Mouse (Mus musculus): ENCODE measurements around the gene Txndc9.
"Not testable (repeated sequence)": the region's sequence is repeated elsewhere in the genome, so short reads cannot be mapped to it uniquely, and the experiment has no call there.

The Txndc9 gene

DNA sequence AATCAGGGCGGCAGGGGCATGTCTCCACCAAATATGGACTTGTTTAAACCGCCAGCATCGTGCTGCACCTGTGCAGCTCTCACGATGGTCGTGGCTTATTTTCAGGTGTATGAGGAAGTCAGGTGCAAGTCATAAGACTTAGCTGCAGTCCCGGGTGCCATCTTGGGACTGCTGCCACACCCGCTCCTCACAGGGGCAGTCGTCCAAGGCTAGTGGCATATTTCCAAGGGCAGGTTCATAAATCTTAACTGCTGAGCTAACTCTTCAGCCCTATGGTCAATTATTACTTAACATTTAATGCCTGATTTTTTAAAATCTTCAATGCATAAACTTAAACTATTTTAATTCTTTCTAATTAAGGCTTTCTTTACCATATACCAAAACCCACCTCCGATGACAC lies 21.0 kb downstream of the Txndc9 start:
- DNase-seq (ENCODE audit: low read depth, low spot score) = not testable (repeated sequence)

- DNase-seq (ENCODE audit: low read depth, low spot score) = no peak
Observed at GRCm38 (mm10) chr1:37971520-37971919, 26.2 kb downstream of the Txndc9 start.

- DNase-seq (ENCODE audit: low read depth, low spot score) = no peak
Observed at GRCm38 (mm10) chr1:37968746-37969145, 28.9 kb downstream of the Txndc9 start.

- DNase-seq (ENCODE audit: low read depth, low spot score) = no peak
Observed at GRCm38 (mm10) chr1:37965571-37965970, 32.1 kb downstream of the Txndc9 start.

- DNase-seq (ENCODE audit: low read depth, low spot score) = no peak
Observed at GRCm38 (mm10) chr1:37959486-37959885, 38.2 kb downstream of the Txndc9 start.

- DNase-seq (ENCODE audit: low read depth, low spot score) = no peak
Observed at GRCm38 (mm10) chr1:37958516-37958915, 39.2 kb downstream of the Txndc9 start.

- DNase-seq (ENCODE audit: low read depth, low spot score) = no peak
Observed at GRCm38 (mm10) chr1:37957659-37958058, 40.0 kb downstream of the Txndc9 start, which contains the start of gene Lyg1. Gene Lyg1, minus strand, starts transcription at chr1:37957759.

DNA sequence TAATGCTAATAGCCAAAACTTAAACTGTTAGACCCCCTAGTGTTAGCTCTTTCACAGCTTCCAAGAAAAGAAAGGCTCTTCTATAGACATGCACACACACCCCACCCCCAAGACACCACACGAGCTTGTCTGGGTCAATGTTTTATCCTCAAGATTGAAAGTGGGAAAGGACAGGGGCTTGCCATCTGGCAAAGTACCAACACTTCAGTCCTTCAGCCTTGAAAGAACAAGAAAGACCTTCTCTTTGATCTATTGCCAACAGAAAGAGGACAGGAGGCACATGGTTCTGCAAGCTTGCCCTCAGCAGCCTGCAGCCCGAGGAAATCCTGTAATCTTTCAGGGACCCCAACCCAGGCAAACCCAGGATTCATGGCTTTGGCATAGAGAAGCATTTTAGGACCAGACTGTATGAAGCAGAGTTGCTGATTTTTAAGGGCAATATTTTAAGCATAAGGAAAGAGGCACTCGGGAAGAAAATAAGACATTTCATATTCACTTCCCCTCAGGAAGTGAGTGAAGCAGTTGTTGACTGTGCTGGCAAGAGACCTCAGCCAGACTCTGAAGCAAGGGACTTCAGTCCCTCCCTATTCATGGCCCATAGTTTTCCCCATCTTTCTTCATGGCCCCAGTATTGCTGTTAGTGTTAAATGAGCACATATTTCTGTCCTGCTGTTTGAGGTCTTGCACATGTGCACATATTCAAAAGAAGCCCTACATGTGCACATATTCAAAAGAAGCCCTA lies 40.8 kb downstream of the Txndc9 start:
- DNase-seq (ENCODE audit: low read depth, low spot score) = no peak

DNA sequence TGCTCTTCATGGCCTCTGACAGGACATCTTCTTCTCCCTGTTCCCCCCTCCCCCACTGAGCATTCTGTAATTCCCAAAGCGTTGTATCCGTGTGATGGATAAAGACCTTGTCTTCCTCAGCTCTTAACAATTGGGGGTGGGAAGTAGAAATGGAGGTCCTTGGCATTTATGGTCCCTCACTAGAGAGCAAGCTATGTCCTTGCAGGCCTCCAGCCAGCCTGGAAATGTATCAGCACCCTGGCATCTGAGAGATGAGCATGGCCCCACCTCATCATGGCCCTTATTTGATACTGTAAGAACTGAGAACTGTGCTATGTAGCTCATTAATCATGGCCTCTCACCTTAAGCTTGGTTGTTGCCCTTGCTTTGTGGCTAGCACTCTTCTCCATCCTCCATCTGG lies 42.4 kb downstream of the Txndc9 start:
- no peak for DNase-seq (ENCODE audit: low read depth, low spot score)

GRCm38 (mm10) chr1:37954786-37955185 lies 42.9 kb downstream of the Txndc9 start:
- no peak for DNase-seq (ENCODE audit: low read depth, low spot score)

DNA sequence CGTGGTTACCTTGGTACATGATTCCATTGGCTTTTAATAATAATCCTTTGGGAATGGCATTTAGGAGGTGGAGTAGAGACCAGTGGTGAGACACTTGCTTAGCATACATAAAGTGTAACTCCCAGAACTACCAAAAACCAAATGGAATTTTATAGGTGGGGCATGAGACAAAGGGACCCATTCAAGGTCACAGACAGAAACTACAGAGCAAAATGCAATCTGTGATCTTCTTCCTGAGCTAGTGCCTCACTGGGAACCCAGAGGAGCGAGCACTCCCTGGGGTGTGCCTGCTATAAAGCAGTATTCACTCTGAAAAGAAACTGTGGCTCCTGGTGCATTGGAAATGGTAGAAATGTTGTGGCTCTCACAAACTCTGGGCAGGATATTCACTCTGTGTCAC lies 48.8 kb downstream of the Txndc9 start:
- DNase-seq (ENCODE audit: low read depth, low spot score) = no peak

All from CD4-positive, CD25-positive, alpha-beta regulatory T cell, adult 2 months (primary cell).